Mouse (Mus musculus): ENCODE measurements around the gene Sema4a.
"Not testable (repeated sequence)": the region's sequence is repeated elsewhere in the genome, so short reads cannot be mapped to it uniquely, and the experiment has no call there.

The Sema4a gene

GRCm38 (mm10) chr3:88446471-88447123 lies 14.4 kb downstream of the Sema4a start:
- in situ Hi-C loops (cut with MboI; ENCODE audit: low pct_unique_long_range_greater_than_20kb in 1 of 2, low sequenced_read_pairs in 2 of 2, unreplicated experiment in 1 of 2) = no loop called here

- in situ Hi-C loops (cut with MboI; ENCODE audit: low pct_unique_long_range_greater_than_20kb in 1 of 2, low sequenced_read_pairs in 2 of 2, unreplicated experiment in 1 of 2) = no loop called here
These were observed 18.1 kb downstream of the Sema4a start for GRCm38 (mm10) chr3:88442888-88443287.

- in situ Hi-C loops (cut with MboI; ENCODE audit: low pct_unique_long_range_greater_than_20kb in 1 of 2, low sequenced_read_pairs in 2 of 2, unreplicated experiment in 1 of 2) = no loop called here
These were observed 18.5 kb downstream of the Sema4a start for GRCm38 (mm10) chr3:88442488-88442887.

- in situ Hi-C loops (cut with MboI; ENCODE audit: low pct_unique_long_range_greater_than_20kb in 1 of 2, low sequenced_read_pairs in 2 of 2, unreplicated experiment in 1 of 2) = no loop called here
These were observed 20.2 kb downstream of the Sema4a start for GRCm38 (mm10) chr3:88440500-88441381.

- in situ Hi-C loops (cut with MboI; ENCODE audit: low pct_unique_long_range_greater_than_20kb in 1 of 2, low sequenced_read_pairs in 2 of 2, unreplicated experiment in 1 of 2) = no loop called here
These were observed 21.4 kb downstream of the Sema4a start for GRCm38 (mm10) chr3:88439582-88439981.

- in situ Hi-C loops (cut with MboI; ENCODE audit: low pct_unique_long_range_greater_than_20kb in 1 of 2, low sequenced_read_pairs in 2 of 2, unreplicated experiment in 1 of 2) = no loop called here
These were observed 23.5 kb downstream of the Sema4a start for GRCm38 (mm10) chr3:88437454-88437853.

- in situ Hi-C loops (cut with MboI; ENCODE audit: low pct_unique_long_range_greater_than_20kb in 1 of 2, low sequenced_read_pairs in 2 of 2, unreplicated experiment in 1 of 2) = no loop called here
These were observed 24.4 kb downstream of the Sema4a start for GRCm38 (mm10) chr3:88436395-88437201.

- in situ Hi-C loops (cut with MboI; ENCODE audit: low pct_unique_long_range_greater_than_20kb in 1 of 2, low sequenced_read_pairs in 2 of 2, unreplicated experiment in 1 of 2) = no loop called here
These were observed 25.5 kb downstream of the Sema4a start for GRCm38 (mm10) chr3:88435515-88435914.

GRCm38 (mm10) chr3:88428639-88429038 lies 32.3 kb downstream of the Sema4a start:
- in situ Hi-C loops (cut with MboI; ENCODE audit: low pct_unique_long_range_greater_than_20kb in 1 of 2, low sequenced_read_pairs in 2 of 2, unreplicated experiment in 1 of 2) = not testable (repeated sequence)

GRCm38 (mm10) chr3:88427342-88427905 lies 33.6 kb downstream of the Sema4a start:
- in situ Hi-C loops (cut with MboI; ENCODE audit: low pct_unique_long_range_greater_than_20kb in 1 of 2, low sequenced_read_pairs in 2 of 2, unreplicated experiment in 1 of 2) = no loop called here

- in situ Hi-C loops (cut with MboI; ENCODE audit: low pct_unique_long_range_greater_than_20kb in 1 of 2, low sequenced_read_pairs in 2 of 2, unreplicated experiment in 1 of 2) = no loop called here
These were observed 35.1 kb downstream of the Sema4a start for GRCm38 (mm10) chr3:88425708-88426420.

- in situ Hi-C loops (cut with MboI; ENCODE audit: low pct_unique_long_range_greater_than_20kb in 1 of 2, low sequenced_read_pairs in 2 of 2, unreplicated experiment in 1 of 2) = no loop called here
These were observed 35.7 kb downstream of the Sema4a start for GRCm38 (mm10) chr3:88425330-88425689.

- in situ Hi-C loops (cut with MboI; ENCODE audit: low pct_unique_long_range_greater_than_20kb in 1 of 2, low sequenced_read_pairs in 2 of 2, unreplicated experiment in 1 of 2) = no loop called here
These were observed 36.2 kb downstream of the Sema4a start, which contains the start of gene Slc25a44 for GRCm38 (mm10) chr3:88424605-88425329. Slc25a44 (minus strand) TSS chr3:88425139.

- in situ Hi-C loops (cut with MboI; ENCODE audit: low pct_unique_long_range_greater_than_20kb in 1 of 2, low sequenced_read_pairs in 2 of 2, unreplicated experiment in 1 of 2) = no loop called here
These were observed 38.8 kb downstream of the Sema4a start for GRCm38 (mm10) chr3:88422020-88422720.

GRCm38 (mm10) chr3:88420771-88421170 lies 40.2 kb downstream of the Sema4a start:
- in situ Hi-C loops (cut with MboI; ENCODE audit: low pct_unique_long_range_greater_than_20kb in 1 of 2, low sequenced_read_pairs in 2 of 2, unreplicated experiment in 1 of 2) = no loop called here

GRCm38 (mm10) chr3:88418016-88418415 lies 43.0 kb downstream of the Sema4a start:
- in situ Hi-C loops (cut with MboI; ENCODE audit: low pct_unique_long_range_greater_than_20kb in 1 of 2, low sequenced_read_pairs in 2 of 2, unreplicated experiment in 1 of 2) = no loop called here

- in situ Hi-C loops (cut with MboI; ENCODE audit: low pct_unique_long_range_greater_than_20kb in 1 of 2, low sequenced_read_pairs in 2 of 2, unreplicated experiment in 1 of 2) = no loop called here
These were observed 45.3 kb downstream of the Sema4a start for GRCm38 (mm10) chr3:88415668-88416067.
